Mouse (Mus musculus) ES-Bruce4 (cell line): ENCODE measurements around the gene Ptgdr2. TPM values are rescaled to one million over a fixed set of nuclear protein-coding genes. Genes with fewer than 3 reads are reported as not detected.

Experiments
- H3K27ac ChIP-seq: 2 replicates; pipeline ENCODE4 v1.5.1; 2012; ENCODE audit warnings: low read length, inconsistent platforms; ENCODE audit not compliant: insufficient read depth
- H3K27me3 ChIP-seq: 2 replicates; pipeline ENCODE4 v1.6.1; 2012; ENCODE audit warnings: mild to moderate bottlenecking, low read length, inconsistent platforms; ENCODE audit not compliant: control insufficient read depth, poor library complexity, insufficient read depth, severe bottlenecking
- H3K36me3 ChIP-seq: 2 replicates; pipeline ENCODE4 v1.6.1; 2012; ENCODE audit warnings: inconsistent platforms, mild to moderate bottlenecking, low read length, moderate library complexity; ENCODE audit not compliant: control insufficient read depth, poor library complexity, insufficient read depth, severe bottlenecking
- H3K4me1 ChIP-seq: one replicate; pipeline ENCODE4 v1.8.1; 2011; ENCODE audit warnings: low read length; ENCODE audit not compliant: control insufficient read depth, insufficient read depth
- H3K4me3 ChIP-seq: 2 replicates; pipeline ENCODE4 v1.5.1; 2011; ENCODE audit warnings: low read depth, mild to moderate bottlenecking, low read length
- H3K9ac ChIP-seq: 2 replicates; pipeline ENCODE4 v1.6.1; 2012; ENCODE audit warnings: low read depth, mild to moderate bottlenecking, inconsistent platforms; ENCODE audit not compliant: poor library complexity, severe bottlenecking
- H3K9me3 ChIP-seq: replicated peaks from 2 replicates; pipeline ENCODE4 v1.6.1; 2012; ENCODE audit warnings: mild to moderate bottlenecking, low read length, inconsistent platforms; ENCODE audit not compliant: control insufficient read depth, poor library complexity, insufficient read depth, severe bottlenecking
- CTCF ChIP-seq: IDR thresholded peaks from one replicate; pipeline ENCODE4 v1.8.1; 2011; ENCODE audit warnings: low read depth, low read length
- EP300 ChIP-seq: IDR thresholded peaks from 2 replicates; pipeline ENCODE4 v1.6.1; 2011; ENCODE audit warnings: low read depth, low read length; ENCODE audit not compliant: insufficient read depth
- POLR2A ChIP-seq: IDR thresholded peaks from one replicate; pipeline ENCODE4 v1.8.1; 2011; ENCODE audit warnings: low read length; ENCODE audit not compliant: insufficient read depth
- polyA plus RNA-seq: library from polyadenylated mRNA; stranded (reverse); fragments of >200 nt; gene quantifications from 2 replicates; pipeline ENCODE4 v1.2.4, GENCODE M21; 2011; ENCODE audit warnings: low read depth; ENCODE audit not compliant: missing spikeins, insufficient read depth, insufficient read length

Gene Ptgdr2
- polyA plus RNA-seq, 1 experiment, result not detected

DNA sequence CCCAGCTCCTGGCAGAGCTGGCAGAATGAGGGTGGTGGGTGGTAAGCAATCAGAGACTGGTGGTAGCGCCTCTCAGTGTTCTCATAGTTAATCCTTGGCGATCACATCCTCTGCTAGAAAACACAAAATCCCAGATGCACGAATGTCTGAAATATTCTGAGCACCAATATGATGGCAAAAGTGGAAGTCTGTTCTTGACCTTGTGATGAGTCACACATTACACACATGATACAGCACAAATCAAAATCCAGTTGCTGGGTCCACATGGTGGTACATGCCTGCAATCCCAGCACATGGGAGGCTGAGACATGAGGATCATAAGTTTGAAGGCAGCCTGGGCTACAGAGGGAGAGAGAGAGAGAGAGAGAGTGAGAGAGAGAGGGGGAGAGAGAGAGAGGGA is 15.9 kb upstream of the Ptgdr2 start:
- TF ChIP-seq CTCF (no peak), POLR2A (no peak), EP300 (no peak)
- no peaks in the 10 kb centered on the region for H3K36me3 ChIP-seq
- H3K4me1 ChIP-seq, result peaks cover 1% of the 10 kb centered on the region
- no peak overlapping the region for H3K27ac ChIP-seq
- no peak overlapping the region for H3K4me3 ChIP-seq
- H3K9ac ChIP-seq, result no peak overlapping the region
- H3K27me3 ChIP-seq, result no peaks in the 10 kb centered on the region
- no peaks in the 10 kb centered on the region for H3K9me3 ChIP-seq

DNA sequence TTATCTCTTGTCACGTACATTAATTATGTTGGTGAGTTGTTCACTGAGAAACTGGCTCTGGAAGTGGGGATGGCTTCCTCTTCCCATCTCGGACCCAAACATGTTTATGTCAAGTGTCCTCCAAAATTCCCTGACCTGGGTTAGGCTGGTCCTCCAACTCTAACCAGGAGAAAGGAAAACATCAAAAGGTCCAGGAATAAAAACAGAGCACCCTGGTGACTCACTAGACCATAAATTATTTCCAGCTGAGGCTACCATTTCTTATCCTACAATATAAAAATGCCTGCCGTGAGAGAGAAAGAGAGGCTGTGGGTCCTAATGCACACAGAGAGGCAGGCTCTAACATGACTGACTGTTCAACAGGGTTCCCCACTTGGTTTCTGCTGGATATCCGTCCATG is 12.7 kb upstream of the Ptgdr2 start:
- no peaks in the 10 kb centered on the region for H3K9me3 ChIP-seq
- no peaks in the 10 kb centered on the region for H3K36me3 ChIP-seq

DNA sequence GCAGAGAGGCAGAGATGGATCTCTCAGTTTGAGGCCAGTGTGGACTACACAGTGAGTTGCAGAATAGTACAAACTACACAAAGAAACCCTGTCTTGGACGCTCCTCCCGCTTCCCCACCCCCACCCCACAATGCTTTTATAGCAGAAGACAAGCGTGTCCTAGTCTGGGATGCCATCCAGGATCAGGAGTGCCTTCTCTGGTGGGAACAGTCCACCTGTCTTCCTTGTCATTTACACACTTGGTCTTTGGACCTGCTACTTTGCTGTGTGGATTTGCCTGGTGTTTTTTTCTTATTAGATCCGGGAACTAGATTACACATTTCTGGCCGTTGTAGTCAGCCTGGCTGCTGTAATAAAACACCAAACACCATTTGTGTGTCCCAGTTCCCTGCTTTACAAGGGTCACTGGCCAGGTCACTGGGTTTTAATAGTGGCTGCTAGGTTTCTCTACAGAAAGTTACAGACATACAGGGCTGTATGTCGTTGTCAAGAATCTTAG is 10.8 kb upstream of the Ptgdr2 start:
- no peak overlapping the region for H3K4me3 ChIP-seq
- no peaks in the 10 kb centered on the region for H3K27me3 ChIP-seq
- no peak overlapping the region for H3K27ac ChIP-seq
- no peaks in the 10 kb centered on the region for H3K9me3 ChIP-seq
- peaks cover 1% of the 10 kb centered on the region for H3K4me1 ChIP-seq
- no peak for TF ChIP-seq EP300
- TF ChIP-seq POLR2A, result no peak
- TF ChIP-seq CTCF, result no peak
- H3K36me3 ChIP-seq, result no peaks in the 10 kb centered on the region
- no peak overlapping the region for H3K9ac ChIP-seq

More for the DNA sequence above, 12.7 kb upstream of the Ptgdr2 start:
- H3K27me3 ChIP-seq, result no peaks in the 10 kb centered on the region
- H3K27ac ChIP-seq, result no peak overlapping the region
- H3K9ac ChIP-seq, result no peak overlapping the region
- H3K4me1 ChIP-seq, result peaks cover 1% of the 10 kb centered on the region
- no peak for TF ChIP-seq EP300
- TF ChIP-seq POLR2A, result no peak
- TF ChIP-seq CTCF, result no peak
- H3K4me3 ChIP-seq, result no peak overlapping the region

DNA sequence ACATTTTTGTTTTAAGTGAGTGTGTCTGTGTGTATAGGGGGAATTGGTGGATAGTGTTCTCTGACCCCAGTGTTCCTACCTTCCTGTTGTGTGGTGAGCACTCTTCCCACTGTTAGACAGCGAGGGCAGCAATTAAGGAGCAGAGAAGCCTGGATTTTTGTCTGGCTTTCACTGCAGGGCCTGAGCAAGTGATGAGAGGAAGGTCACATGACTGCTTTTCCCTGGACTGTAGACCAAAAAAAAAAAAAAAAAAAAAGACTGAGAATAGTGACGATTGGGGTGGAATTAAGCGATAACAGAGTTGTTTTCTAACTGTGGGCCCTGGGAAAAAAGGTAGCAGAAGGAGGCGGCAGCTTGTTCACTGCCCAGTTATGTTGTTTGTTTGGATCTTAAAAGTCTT is 10.3 kb upstream of the Ptgdr2 start:
- Histone ChIP-seq H3K27me3 (no peaks in the 10 kb centered on the region), H3K9me3 (no peaks in the 10 kb centered on the region), H3K27ac (no peak overlapping the region), H3K4me1 (peaks cover 1% of the 10 kb centered on the region), H3K36me3 (no peaks in the 10 kb centered on the region), H3K4me3 (no peak overlapping the region), H3K9ac (no peak overlapping the region)
- TF ChIP-seq CTCF (no peak), EP300 (no peak), POLR2A (no peak)

DNA sequence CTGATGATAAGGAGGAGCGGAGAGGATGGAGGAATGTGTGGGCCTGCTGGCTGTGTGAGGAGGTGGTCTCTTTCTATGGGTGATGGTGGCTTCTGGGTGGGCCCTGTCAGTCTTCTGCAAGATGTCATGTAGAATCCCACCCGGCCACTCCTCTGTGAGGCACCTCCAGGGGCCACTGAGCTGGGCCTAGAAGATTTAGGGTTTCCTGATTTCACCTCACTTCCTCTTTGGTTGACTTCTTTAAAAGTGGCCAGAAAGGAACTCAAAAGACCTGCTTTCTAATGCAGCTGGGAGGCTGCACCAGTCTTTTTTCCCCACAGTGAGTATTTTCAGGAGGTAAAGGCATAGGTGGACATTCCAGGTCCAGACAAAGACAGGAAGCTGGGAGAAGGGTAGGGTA is 6.3 kb upstream of the Ptgdr2 start:
- TF ChIP-seq EP300 (no peak), CTCF (no peak), POLR2A (no peak)
- H3K9me3 ChIP-seq, result no peaks in the 10 kb centered on the region
- no peak overlapping the region for H3K9ac ChIP-seq
- no peak overlapping the region for H3K27ac ChIP-seq
- H3K27me3 ChIP-seq, result no peaks in the 10 kb centered on the region
- H3K4me1 ChIP-seq, result no peaks in the 10 kb centered on the region
- no peaks in the 10 kb centered on the region for H3K36me3 ChIP-seq
- H3K4me3 ChIP-seq, result no peak overlapping the region

DNA sequence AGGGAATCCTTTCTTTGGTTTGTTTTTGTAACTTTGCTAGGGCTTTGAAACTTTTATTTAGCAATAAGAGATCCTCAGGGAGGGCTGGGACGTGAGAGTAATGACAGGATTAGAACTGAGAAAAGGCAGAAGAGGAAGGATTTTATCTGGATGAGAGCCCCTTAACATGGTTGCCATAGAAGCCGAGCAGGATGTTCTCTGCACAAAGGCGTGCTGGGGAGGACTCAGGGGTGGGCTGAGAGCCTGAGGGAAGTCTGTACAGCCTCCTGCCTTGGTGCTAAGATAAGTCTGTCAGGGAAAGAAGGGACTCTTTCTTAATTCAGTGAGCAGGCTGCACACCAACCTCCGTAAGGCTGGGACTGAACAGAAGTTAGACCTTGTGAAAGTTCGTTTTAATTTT is 1.9 kb upstream of the Ptgdr2 start:
- Histone ChIP-seq H3K9me3 (no peaks in the 10 kb centered on the region), H3K4me3 (no peak overlapping the region), H3K4me1 (no peaks in the 10 kb centered on the region), H3K27ac (no peak overlapping the region), H3K36me3 (no peaks in the 10 kb centered on the region), H3K27me3 (no peaks in the 10 kb centered on the region), H3K9ac (no peak overlapping the region)
- TF ChIP-seq POLR2A, result no peak
- no peak for TF ChIP-seq EP300
- no peak for TF ChIP-seq CTCF
